Mouse (Mus musculus) testis, postnatal 14 days (tissue): ENCODE data around the gene Gm34302.

Source experiments
- DNase-seq: peaks from one replicate; pipeline ENCODE4 v3.0.0; 2021; ENCODE audit warnings: low spot score

Gm34302 gene

GRCm38 (mm10) chr3:63483726-63484125, at the start of gene Gm34302:
TSS of gene Gm34302 (minus strand) at chr3:63483879.
- DNase-seq = no peak

GRCm38 (mm10) chr3:63531847-63532246, 48.2 kb upstream of the Gm34302 start:
- no peak for DNase-seq

DNA sequence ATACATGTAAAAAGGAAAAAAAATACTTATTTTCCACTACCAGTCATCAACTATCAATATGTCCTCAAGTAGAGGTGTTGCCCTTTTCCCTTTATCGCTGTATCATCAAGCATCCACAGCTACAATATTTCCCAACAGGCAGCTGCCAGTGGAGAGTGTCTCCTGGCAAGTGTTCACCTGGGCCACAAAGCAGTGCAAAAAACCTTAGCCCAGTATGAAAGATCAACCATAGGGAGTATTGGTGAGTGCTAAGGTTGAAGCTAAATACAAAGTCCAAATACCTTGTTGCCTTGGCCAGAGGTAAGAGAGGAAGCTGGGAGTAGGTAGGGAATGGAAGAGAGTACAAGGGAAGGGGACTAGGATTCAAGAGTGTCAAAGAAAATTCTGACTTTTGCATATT, 34.0 kb upstream of the Gm34302 start:
- DNase-seq = no peak

- peak; percentile 10 for DNase-seq
Observed at GRCm38 (mm10) chr3:63516279-63516678, 32.6 kb upstream of the Gm34302 start.

DNA sequence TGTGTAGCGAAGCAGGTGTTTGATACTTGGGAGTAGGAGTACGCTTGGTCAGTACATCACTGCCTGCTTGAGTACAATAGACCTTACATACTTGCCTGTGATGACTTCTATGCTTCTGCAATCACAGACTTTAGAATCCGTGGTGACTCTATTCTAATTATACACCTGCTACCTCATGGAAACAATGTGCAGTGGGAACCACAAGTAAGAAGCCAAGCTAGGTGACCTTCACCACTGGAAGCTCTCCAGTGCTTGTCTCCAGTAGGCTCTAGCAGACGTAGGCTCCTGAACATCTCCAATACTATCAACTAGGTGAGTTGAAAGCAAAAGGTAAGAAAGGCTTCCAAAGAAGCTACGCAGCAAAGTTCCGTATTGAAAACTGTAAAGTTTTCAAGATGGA, 27.6 kb upstream of the Gm34302 start:
- no peak for DNase-seq

DNA sequence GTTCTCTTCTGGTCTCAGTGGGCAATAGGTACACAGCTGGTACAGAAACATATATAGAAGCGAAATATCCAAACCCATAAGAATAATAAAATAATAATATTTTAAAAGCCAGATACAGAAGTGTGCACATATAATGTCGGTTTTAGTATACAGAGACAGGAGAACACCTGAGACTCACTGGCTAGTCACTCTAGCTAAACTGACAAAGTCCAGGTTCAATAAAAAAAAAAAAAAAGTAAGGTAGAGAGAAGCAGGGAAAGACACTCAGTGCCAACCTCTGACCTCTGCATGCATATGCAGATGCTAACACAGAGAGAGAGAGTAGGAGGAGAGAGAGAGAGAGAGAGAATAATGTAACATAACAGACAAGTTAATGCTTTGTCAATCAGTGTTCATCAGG, 25.8 kb upstream of the Gm34302 start:
- DNase-seq = no peak

- no peak for DNase-seq
Observed at GRCm38 (mm10) chr3:63508924-63509323, 25.2 kb upstream of the Gm34302 start.

DNA sequence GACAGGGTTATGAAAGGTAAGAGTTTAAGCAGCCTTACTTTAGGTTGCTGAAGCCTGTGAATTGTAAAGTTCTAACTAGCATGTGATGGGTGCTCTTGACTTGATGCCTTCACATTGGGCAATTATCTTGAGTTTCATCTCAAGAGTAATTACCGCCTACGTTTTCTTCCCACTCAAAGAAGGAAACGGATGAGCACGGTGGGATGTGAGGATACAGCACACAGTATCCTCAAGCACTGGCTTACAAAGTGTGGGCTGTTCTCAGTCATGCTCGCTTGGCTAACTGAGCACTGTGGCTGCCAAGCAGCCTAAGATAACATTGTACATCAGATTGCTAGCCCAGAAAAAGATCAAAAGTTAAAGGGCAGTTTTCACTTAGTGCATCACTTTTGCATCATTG, 20.8 kb upstream of the Gm34302 start:
- no peak for DNase-seq

DNA sequence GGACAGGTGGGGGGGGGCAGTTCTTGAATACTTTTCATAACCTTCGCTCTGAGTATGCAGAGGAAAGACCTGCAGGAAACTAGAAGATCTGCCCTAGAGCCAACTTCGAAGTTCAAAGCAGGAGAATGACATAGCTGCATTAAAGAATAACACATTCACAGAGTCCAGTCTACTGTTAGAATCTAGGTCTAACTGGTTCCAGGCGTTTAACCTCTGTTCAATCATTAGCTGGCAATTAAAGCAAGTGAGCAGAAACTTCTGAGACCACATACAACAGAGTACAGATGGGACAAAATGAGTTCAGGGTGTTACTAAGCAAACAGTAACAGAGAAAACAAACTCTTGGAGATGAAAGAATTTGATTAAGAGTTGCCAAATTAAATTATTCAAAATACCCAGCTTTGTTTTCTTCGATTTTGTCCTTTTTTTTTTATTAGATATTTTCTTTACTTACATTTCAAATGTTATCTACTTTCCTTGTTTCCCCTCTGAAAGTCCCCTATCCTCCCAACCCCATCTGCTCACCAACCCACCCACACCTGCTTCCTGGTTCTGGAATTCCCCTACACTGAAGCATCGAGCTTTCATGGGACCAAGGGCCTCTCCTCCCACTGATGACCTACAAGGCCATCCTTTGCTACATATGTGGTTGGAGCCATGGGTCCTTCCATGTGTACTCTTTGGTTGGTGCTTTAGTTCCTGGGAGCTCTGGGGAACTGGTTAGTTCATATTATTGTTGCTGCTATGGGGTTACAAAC, 11.1 kb upstream of the Gm34302 start:
- no peak for DNase-seq

DNA sequence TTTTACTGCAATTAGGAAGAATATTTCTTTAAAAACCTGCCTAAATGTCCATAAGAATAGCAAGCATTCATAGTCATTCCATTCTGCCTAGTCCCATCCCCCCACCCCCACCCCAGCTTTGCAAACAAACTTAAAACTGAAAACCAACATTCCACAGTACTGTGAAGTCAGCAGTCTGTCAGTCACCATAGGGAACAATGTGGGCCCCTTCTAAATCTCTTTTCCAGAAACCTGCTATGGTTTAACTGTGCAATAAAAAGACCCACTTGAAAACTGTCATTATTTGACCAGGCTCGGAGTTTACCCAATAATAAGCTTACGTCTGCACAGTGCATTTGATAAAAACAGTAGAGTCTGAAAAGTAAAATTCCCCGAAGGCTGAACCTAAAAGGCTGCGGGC, 9.9 kb upstream of the Gm34302 start:
- no peak for DNase-seq

DNA sequence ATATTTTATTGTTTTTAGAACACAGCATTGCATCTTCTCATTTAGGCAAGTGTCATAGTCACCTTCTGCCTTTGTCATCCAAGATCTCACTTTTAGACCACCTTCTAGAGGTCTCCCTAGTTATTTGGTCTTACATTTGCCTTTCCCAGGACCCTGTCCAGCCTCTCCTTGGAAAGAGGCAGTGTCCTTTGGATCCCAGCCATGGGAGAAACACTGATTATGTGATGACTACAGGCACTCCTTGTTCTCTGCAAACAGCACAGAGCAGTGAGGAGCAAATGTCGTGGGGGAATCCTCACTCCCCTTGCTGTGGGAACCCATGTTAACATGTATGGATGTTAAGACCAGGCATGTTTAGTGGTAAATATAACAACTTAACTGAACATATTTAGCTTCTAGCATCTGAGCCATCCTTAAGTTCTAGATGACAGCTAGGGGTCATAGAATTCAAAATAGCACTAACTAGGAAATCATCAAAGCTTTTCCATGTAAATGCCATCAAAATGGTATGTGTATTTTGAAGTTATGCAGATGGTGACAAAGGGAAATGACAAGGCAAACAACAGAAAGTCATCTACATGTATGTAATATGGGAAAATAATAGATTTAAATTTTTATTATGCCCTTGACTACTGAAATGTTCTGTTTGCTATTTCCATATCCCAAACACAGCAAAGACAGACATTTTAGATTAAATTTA, 43.1 kb downstream of the Gm34302 start:
- peak; percentile 55 for DNase-seq

- no peak for DNase-seq
Observed at GRCm38 (mm10) chr3:63439738-63440137, 43.9 kb downstream of the Gm34302 start.

DNA sequence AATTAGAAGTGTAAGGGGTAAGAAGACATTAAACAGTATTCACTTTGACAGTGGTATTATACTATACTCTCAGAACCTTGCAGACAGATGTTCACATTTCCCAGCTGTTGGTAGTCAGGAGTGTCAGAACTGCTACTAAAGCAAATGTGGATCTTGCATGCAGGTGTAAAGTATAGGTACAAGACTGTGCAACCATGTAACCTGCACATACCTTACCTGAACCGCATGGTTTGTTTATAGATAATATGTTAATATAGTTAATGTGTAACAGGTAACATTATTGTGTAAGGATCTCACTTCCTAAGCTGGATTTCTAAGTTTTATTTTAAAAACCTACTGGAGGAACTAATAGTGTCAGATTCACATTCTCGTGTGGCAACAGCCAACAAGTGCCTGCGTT, 44.8 kb downstream of the Gm34302 start:
- DNase-seq = no peak
